Mouse (Mus musculus): ENCODE measurements at regions not wholly inside any gene's neighbourhood (a gene's known extent, or its start where the extent isn't known, plus 50 kb on each side); places are given as distances from the start of the nearest gene placed in this dataset.
A peak's percentile ranks its signal among the peaks of the same experiment; 100 is the strongest.

DNA sequence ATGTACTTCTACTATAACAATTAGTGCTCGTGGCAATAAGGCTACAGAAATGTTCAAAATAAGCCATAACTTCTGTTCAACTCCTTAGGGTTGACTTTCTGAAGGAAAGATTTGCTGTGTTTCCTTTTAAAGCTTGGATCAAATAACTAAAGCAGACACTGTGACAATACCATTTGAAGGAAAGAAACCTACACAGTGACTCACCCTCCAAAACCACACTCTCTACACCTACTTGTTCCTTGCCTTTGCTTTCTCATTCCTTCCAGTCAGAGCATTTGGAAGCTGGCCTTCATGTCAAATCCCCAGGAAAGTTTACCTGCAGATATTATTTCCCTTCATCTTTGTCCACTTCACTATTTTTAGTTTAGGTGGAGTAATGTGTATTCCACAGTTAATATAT is 867.9 kb upstream of the Stxbp6 start:
- no peak overlapping the region for H3K27ac ChIP-seq (ENCODE audit: insufficient read depth, low read depth, low read length, poor library complexity, severe bottlenecking)
- TF ChIP-seq MAFK (IDR thresholded peaks at IDR 0.05; ENCODE audit: insufficient read depth, low read depth, low read length) (no peak), HCFC1 (IDR thresholded peaks at IDR 0.05; ENCODE audit: borderline replicate concordance, insufficient read depth, low read length) (no peak), CHD2 (IDR thresholded peaks at IDR 0.05; ENCODE audit: low read depth, low read length) (no peak)
- H3K9me3 ChIP-seq (ENCODE audit: control insufficient read depth, insufficient read depth, low read depth, low read length), result no peaks in the 10 kb centered on the region
- H3K36me3 ChIP-seq (ENCODE audit: control insufficient read depth, insufficient read depth, low read length, poor library complexity, severe bottlenecking), result no peaks in the 10 kb centered on the region
- H3K4me1 ChIP-seq (ENCODE audit: control insufficient read depth in 2 of 2, insufficient read depth in 2 of 2, low read length in 2 of 2, poor library complexity in 1 of 2), result no peaks in the 10 kb centered on the region
- no peak overlapping the region for H3K4me3 ChIP-seq (ENCODE audit: insufficient read depth in 1 of 2, low read depth in 1 of 2, low read length in 2 of 2, poor library complexity in 1 of 2, severe bottlenecking in 1 of 2)
- no peak overlapping the region for H3K9ac ChIP-seq (ENCODE audit: insufficient read depth, low read depth, low read length, poor library complexity, severe bottlenecking)
- no peak for DNase-seq (ENCODE audit: low read depth, low spot score)
- in situ Hi-C loops (cut with MboI; ENCODE audit: low sequenced_read_pairs in 2 of 2, unreplicated experiment in 2 of 2), result no loop called here

DNA sequence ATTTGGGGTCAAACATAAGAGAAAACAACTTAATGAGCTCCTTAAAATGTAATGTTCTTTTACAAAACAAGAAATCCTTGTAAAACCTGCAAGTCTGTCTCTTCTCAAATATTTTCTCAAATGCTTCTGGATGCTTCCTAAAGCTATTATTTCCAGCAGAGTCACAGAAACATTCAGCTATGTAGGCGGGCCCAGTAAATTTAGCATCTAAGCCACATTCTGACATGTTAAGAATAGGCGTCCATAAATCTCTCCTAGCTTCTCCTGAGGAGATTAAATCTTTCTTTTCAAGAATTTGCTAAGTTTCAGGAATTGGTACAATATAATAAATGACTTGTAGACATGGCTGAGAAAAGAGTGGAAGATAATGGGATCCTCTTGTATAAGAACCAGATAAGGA is 858.9 kb upstream of the Stxbp6 start:
- no peak overlapping the region for H3K27ac ChIP-seq (ENCODE audit: insufficient read depth, low read depth, low read length, poor library complexity, severe bottlenecking)
- H3K4me1 ChIP-seq (ENCODE audit: control insufficient read depth in 2 of 2, insufficient read depth in 2 of 2, low read length in 2 of 2, poor library complexity in 1 of 2), result no peaks in the 10 kb centered on the region
- H3K9me3 ChIP-seq (ENCODE audit: control insufficient read depth, insufficient read depth, low read depth, low read length), result no peaks in the 10 kb centered on the region
- in situ Hi-C loops (cut with MboI; ENCODE audit: low sequenced_read_pairs in 2 of 2, unreplicated experiment in 2 of 2), result no loop called here
- no peak overlapping the region for H3K9ac ChIP-seq (ENCODE audit: insufficient read depth, low read depth, low read length, poor library complexity, severe bottlenecking)
- H3K4me3 ChIP-seq (ENCODE audit: insufficient read depth in 1 of 2, low read depth in 1 of 2, low read length in 2 of 2, poor library complexity in 1 of 2, severe bottlenecking in 1 of 2), result no peak overlapping the region
- TF ChIP-seq MAFK (IDR thresholded peaks at IDR 0.05; ENCODE audit: insufficient read depth, low read depth, low read length) (no peak), ZC3H11A (IDR thresholded peaks at IDR 0.05; ENCODE audit: borderline replicate concordance, low read depth, low read length) (no peak), CHD2 (IDR thresholded peaks at IDR 0.05; ENCODE audit: low read depth, low read length) (no peak), HCFC1 (IDR thresholded peaks at IDR 0.05; ENCODE audit: borderline replicate concordance, insufficient read depth, low read length) (no peak), ZNF384 (IDR thresholded peaks at IDR 0.05; ENCODE audit: low read depth, low read length) (no peak)
- no peak for DNase-seq (ENCODE audit: low read depth, low spot score)
- H3K36me3 ChIP-seq (ENCODE audit: control insufficient read depth, insufficient read depth, low read length, poor library complexity, severe bottlenecking), result no peaks in the 10 kb centered on the region

DNA sequence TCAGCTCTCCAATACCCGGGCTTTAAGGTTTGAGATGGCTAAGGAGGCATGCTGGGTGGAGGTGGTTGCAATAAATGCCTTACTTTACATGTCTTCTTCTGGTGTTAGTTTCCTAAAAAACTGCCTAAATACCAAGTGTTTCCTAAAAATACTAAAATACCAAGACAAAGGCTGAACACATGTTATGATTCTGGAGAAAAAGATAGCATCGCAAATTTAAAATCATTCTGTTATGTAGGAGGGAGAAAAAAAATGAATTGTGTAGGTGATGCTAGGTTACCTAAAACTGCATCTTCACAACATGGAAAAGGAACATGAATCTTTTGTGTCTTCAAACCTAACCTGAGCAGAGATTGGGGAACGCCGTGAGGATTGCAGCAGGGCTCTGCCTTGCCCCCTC is 857.7 kb upstream of the Stxbp6 start:
- H3K9ac ChIP-seq (ENCODE audit: insufficient read depth, low read depth, low read length, poor library complexity, severe bottlenecking), result no peak overlapping the region
- H3K4me1 ChIP-seq (ENCODE audit: control insufficient read depth in 2 of 2, insufficient read depth in 2 of 2, low read length in 2 of 2, poor library complexity in 1 of 2), result no peaks in the 10 kb centered on the region
- no peak for DNase-seq (ENCODE audit: low read depth, low spot score)
- no peaks in the 10 kb centered on the region for H3K36me3 ChIP-seq (ENCODE audit: control insufficient read depth, insufficient read depth, low read length, poor library complexity, severe bottlenecking)
- no peaks in the 10 kb centered on the region for H3K9me3 ChIP-seq (ENCODE audit: control insufficient read depth, insufficient read depth, low read depth, low read length)
- in situ Hi-C loops (cut with MboI; ENCODE audit: low sequenced_read_pairs in 2 of 2, unreplicated experiment in 2 of 2), result no loop called here
- H3K4me3 ChIP-seq (ENCODE audit: insufficient read depth in 1 of 2, low read depth in 1 of 2, low read length in 2 of 2, poor library complexity in 1 of 2, severe bottlenecking in 1 of 2), result no peak overlapping the region
- H3K27ac ChIP-seq (ENCODE audit: insufficient read depth, low read depth, low read length, poor library complexity, severe bottlenecking), result no peak overlapping the region
- TF ChIP-seq ZNF384 (IDR thresholded peaks at IDR 0.05; ENCODE audit: low read depth, low read length) (no peak), CHD2 (IDR thresholded peaks at IDR 0.05; ENCODE audit: low read depth, low read length) (no peak), HCFC1 (IDR thresholded peaks at IDR 0.05; ENCODE audit: borderline replicate concordance, insufficient read depth, low read length) (no peak), MAFK (IDR thresholded peaks at IDR 0.05; ENCODE audit: insufficient read depth, low read depth, low read length) (no peak), ZC3H11A (IDR thresholded peaks at IDR 0.05; ENCODE audit: borderline replicate concordance, low read depth, low read length) (no peak)

DNA sequence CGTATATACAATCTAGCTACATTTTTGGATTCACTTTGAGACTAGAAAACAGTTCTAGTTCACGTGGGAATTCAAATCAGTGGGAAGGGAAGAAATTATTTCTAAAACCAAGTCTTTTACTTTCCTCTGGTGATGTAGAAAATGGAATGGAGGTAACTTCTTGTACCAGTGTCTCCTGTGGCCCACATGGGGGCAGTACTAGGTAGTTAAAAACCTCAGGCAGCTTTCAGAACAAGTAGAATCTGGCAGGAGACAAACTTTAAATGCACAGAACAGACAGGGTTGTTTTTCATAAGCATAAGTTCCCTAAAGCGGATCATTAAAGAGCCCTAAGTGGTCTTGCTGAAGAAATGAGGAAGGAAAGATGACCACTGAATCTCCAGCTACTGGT is 855.2 kb upstream of the Stxbp6 start:
- in situ Hi-C loops (cut with MboI; ENCODE audit: low sequenced_read_pairs in 2 of 2, unreplicated experiment in 2 of 2), result no loop called here
- Histone ChIP-seq H3K4me3 (ENCODE audit: insufficient read depth in 1 of 2, low read depth in 1 of 2, low read length in 2 of 2, poor library complexity in 1 of 2, severe bottlenecking in 1 of 2) (no peak overlapping the region), H3K27ac (ENCODE audit: insufficient read depth, low read depth, low read length, poor library complexity, severe bottlenecking) (no peak overlapping the region), H3K9ac (ENCODE audit: insufficient read depth, low read depth, low read length, poor library complexity, severe bottlenecking) (no peak overlapping the region), H3K36me3 (ENCODE audit: control insufficient read depth, insufficient read depth, low read length, poor library complexity, severe bottlenecking) (no peaks in the 10 kb centered on the region), H3K9me3 (ENCODE audit: control insufficient read depth, insufficient read depth, low read depth, low read length) (no peaks in the 10 kb centered on the region), H3K4me1 (ENCODE audit: control insufficient read depth in 2 of 2, insufficient read depth in 2 of 2, low read length in 2 of 2, poor library complexity in 1 of 2) (no peaks in the 10 kb centered on the region)
- DNase-seq (ENCODE audit: low read depth, low spot score), result peak; percentile 3
- TF ChIP-seq ZNF384 (IDR thresholded peaks at IDR 0.05; ENCODE audit: low read depth, low read length) (no peak), MAFK (IDR thresholded peaks at IDR 0.05; ENCODE audit: insufficient read depth, low read depth, low read length) (no peak), CHD2 (IDR thresholded peaks at IDR 0.05; ENCODE audit: low read depth, low read length) (no peak), HCFC1 (IDR thresholded peaks at IDR 0.05; ENCODE audit: borderline replicate concordance, insufficient read depth, low read length) (no peak), ZC3H11A (IDR thresholded peaks at IDR 0.05; ENCODE audit: borderline replicate concordance, low read depth, low read length) (no peak)

All from ES-E14 (cell line).